Mouse (Mus musculus) brain, embryonic 14.5 days (tissue): Measurements from ENCODE around the gene Tcf7l2.

ENCODE experiments used
- CTCF ChIP-seq: fragments of 200-500 bp; IDR thresholded peaks from 2 replicates; pipeline ENCODE4 v1.5.1; 2012; ENCODE audit warnings: inconsistent platforms, mild to moderate bottlenecking, moderate library complexity, borderline replicate concordance; ENCODE audit not compliant: insufficient read depth, insufficient read length; ENCODE audit errors: extremely low read depth
- POLR2A ChIP-seq: fragments of 200-500 bp; IDR thresholded peaks from 2 replicates; pipeline ENCODE4 v1.6.1; 2012; ENCODE audit warnings: mild to moderate bottlenecking, inconsistent platforms, borderline replicate concordance; ENCODE audit not compliant: poor library complexity, insufficient read depth, insufficient read length, severe bottlenecking; ENCODE audit errors: extremely low read depth

GRCm38 (mm10) chr19:55839036-55839555 is 97.5 kb downstream of the Tcf7l2 start:
- TF ChIP-seq POLR2A (no peak), CTCF (no peak)
